Mouse (Mus musculus) embryo, embryonic 10 days (tissue): ENCODE measurements around the gene Tmem42.

Experiments
- DNase-seq: peaks from one replicate; pipeline ENCODE4 v3.0.0-alpha.2; 2015; ENCODE audit warnings: low spot score

Gene Tmem42

DNA sequence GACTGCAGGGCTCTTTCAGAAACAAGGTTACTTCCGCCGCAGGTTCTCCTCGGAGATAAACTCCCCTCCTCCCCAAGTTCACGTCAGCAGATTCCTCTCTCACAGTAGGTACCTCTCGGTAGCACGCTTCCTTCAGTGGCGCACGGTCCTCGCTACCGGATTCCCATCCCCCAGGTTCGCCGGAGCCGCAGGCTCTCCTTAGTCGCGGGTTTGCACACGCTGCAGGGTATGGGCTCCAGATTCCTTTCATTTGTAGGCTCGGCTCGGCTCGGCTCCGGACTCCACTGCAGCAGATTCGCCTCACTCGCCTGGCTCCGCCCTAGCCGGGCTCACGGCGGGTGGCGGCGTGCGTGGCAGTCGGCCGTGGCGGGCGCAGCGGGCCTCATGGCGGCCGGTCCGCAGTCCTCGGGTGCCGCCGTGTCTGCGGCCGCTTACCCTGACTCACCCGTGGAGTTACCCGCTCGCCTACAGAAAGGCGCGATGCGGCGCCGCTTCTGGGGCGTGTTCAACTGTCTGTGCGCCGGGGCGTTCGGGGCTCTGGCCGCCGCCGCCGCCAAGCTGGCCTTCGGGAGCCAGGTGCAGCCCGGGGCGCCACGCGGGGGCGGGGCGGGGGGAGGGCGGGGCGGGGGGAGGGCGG, at the start of gene Tmem42:
Tmem42 (plus strand) TSS at position 332 of the 637 bp plus-strand sequence.
- DNase-seq: peak; percentile 91

DNA sequence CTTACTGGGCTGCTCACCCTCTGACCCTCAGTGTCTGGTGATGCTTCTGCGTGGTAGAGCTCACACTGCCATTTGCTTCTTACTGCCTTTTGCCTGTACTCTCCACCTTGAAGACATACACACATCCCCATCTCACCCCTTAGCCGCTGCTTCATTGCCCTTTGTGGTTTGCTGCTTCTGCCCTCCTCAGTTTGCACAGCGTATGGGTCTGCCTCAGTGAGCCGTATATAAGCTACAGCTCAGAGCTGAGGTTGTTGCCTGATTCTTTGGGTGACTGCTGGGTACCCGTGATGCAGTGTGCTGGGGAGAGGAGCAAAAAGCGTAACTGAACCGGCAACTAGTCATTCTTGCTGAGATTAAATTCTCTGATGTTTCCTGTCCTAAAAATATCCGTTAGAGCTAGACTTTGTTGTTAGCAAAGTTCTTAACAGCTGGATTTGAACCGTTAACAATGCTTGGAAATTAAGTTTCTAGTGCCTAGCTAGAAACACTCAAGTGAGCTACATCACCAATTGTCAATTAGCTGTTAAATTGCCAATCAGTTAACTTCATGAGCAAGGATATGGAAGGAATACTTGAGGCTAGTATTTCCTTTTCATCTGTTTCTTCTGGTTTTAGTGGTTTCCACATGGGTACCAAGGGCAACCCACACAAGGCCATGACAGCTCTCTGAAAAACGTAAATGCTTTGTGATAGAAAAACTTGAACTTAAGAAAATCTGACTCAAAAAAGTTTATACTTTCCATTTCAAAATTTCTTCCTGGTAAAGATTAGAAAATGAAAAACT, 22.5 kb upstream of the Tmem42 start:
- DNase-seq: no peak

DNA sequence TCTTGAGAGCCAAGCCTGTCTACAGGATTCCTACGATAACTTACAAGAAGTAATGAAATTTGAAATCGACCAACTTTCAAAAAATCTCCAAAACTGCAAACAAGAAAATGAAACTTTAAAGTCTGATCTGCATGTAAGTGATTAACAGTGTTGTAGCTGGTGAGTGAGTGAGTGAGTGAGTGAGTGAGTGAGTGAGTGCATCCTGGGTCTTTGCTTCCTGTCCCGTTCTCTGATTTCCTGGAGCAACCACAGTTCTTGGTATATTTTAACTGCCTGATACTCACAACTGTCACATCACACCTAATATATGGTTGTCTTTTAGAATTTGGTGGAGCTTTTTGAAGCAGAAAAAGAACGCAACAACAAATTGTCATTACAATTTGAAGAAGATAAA, 21.9 kb upstream of the Tmem42 start:
- no peak for DNase-seq

DNA sequence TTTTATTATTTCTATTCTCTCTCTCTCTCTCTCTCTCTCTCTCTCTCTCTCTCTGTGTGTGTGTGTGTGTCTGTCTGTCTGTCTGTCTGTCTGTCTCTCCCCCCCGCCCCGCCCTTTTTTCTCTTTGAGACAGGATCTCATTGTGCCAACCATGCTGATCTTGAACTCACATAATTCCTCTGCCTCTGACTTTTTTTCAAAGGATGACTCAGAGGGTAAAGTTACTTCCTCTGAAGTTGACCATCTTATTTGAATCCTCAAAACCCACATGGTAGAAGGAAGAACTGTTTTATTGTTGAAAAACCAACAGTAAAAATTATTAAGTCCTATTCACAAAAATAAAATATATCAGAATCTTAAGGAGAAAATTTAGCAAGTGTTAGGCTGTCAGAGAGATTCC, 16.4 kb upstream of the Tmem42 start:
- no peak for DNase-seq

DNA sequence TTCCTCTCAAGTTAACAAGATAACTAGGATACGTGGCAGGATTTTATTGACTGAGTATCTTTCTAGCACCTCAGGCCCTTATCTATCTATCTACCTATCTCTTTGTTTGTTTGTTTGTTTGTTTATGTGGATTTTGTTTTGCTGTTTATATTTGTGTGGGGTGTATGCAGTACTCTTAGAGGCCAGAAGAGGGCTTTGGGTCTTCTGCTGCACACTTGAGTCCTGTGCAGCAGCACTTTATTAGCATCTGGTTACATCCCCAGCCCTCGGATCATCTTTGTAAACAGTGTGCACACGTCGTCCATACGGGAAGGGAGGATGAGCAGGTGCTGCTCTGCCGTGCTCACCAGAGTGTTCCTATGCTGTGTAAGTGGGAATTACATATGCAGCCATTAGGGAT, 15.1 kb upstream of the Tmem42 start:
- DNase-seq: no peak

DNA sequence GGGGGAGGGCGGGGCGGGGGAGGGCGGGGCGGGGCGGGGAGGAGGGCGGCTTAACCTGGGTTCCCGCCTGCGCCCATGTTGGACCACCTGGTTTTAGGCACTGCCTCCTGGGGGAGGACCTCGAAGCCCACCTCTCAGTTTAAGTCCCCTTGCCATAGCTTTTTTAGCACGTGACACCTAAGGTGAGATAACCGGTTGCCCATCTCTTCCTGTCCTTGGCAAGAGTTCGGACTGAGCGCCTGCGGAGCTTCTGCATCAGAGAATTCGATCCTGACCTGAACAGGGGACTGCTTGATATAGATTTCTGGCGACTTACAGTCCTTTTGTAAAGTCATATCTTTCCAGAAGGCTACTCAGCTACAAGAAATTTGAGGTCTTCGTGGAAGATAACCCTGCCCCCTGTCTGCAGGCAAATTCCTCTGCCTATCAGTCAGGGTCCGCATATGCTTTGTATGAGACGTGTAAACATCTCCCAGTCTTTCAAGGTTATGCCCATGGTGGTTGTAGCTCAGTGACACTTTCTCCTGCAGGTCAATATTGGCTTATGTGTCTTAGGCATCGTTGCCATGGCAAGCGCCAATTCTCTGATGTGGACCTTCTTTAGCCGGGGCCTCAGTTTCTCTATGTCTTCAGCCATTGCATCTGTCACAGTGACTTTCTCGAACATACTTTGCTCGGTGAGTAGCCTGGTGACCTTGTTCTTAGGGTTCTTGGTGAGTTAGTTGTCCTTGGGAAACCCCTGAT, 682 bp downstream of the Tmem42 start:
- peak; percentile 44 for DNase-seq

DNA sequence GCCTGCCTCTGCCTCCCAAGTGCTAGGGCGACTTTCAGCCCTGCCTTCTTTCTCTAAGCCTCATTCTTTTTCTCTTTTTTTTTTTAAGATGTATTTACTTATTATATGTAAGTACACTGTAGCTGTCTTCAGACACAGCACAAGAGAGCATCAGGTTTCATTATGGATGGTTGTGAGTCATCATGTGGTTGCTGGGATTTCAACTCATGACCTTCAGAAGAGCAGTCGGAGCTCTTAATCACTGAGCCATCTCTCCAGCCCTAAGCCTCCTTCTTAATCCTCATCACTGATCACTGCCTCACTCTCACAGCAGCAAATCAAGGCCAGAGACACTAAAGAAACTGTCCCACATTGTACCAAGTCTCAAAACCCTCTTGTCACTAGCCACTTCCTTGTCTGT, 3.1 kb downstream of the Tmem42 start:
- no peak for DNase-seq

DNA sequence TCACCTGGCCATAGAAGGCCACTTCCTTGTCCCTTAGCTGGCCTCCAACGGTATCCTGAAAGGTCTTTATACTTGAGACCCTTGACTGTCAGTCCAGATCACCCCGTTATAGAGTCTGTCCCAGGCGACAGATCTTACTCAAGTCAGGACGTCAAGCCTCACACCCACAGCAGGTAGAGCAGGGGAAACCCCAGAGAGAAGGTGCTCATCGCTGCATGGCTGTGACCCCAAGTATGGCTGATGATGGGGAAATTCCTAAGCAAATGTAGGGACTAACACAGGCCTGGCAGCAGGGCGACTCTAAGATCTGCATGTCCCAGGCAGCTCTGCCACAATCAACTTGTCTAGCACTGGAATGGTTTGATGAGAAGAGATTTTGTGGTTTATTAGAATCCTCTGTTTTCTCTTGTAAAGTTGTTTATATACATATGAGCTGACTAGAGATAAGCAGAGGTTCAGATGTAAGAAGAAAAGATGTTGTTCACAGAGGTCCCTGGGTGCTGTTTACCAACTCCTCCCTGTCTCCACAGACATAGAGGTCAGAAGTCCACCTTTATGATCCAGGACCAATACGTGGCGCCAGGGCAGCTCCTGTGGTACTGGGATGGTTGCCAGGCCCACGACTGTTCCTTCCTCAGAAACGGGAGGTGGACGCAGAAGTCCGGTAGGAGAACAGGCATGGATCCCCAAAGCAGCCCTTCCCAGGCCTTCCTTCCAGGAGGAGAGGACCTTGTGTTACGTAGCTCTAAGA, 10.5 kb downstream of the Tmem42 start:
- no peak for DNase-seq

DNA sequence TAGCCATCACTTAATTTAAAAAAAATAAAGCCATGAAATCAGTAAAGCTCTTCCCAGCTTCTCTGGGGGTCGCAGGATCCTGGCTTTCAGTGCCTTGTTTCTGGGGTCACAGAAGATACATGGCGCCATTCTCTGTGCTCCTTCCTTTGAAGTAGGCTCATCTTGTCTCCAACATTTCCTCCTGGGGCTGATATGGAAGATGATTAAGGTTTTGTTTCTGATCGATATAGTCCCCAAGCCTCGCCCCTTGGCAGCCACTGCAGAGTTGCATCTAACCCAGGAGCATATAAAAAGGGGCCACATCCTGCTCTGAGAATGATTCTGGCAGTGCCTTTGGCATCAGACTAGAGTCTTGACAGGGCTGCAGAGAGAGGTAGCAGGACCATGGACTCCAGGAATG, 13.3 kb downstream of the Tmem42 start, which contains the start of gene Tgm4:
Tgm4 (plus strand) TSS at position 301 of the 400 bp plus-strand sequence.
- no peak for DNase-seq

DNA sequence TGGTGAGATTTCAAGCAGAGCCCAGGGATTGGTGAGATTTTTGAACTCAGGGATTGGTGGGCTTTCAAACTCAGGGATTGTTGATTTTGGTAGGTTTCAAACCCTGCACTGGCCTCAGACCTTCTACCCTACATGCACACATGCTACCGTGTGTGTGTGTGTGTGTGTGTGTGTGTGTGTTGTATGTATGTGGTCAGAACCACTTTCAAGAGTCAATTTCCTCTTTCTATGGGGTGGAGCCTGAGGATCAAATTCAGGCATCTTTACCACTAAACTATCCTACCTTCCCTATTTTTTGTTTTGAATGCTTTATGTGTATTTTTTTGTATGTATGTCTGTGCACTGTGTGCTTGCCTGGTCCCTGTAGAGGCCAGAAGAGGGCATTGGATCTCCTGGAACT, 26.5 kb downstream of the Tmem42 start:
- DNase-seq: no peak

DNA sequence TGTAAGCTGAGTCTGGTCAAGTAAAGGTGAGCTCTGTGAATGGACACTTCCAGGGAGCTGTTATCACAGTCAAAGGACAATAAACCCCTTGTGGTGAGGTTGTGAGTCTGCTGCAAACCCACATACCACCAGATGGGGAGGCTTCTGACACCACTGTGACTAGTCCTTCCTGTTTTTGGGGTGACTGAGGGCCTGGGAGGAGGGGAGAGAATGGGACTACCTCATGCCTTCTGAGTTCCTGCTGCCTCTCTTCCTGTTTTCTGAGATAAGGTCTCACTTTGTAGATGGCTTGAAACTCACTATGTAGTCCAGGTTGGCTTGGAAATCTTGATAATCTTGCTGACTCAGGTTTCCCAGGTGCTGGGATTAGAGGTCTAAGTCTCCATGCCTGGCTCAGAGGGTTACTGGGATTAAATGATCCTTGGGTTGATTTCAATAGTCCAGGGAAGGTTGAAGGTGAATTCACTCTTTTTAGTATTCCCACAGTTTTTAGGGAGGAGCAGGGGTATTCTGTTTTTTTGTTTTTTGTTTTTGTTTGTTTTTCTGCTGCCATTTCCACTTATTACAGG, 37.7 kb downstream of the Tmem42 start:
- DNase-seq: no peak

DNA sequence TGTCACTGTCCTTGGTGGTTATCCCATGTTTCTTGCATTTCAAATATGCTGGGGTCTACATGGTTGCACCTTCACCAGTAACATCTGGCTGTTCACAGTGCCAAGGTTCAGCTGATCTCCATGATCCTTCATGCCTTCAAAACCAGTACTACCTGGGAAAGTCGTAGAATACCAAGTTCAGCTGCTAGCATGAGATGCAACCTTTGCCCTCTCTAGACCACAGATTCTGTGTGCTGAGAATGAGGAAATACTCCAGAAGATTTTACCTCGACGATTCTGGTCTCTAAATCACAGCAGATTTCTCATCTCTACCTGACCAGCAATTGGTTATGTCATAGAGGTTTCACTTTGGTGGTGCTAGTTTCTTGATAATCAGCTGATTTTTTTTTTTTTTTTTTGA, 39.0 kb downstream of the Tmem42 start:
- DNase-seq: no peak
